Mouse (Mus musculus) limb, embryonic 14.5 days (tissue): ENCODE results near the gene Morn2. TPM values are rescaled to one million over a fixed set of nuclear protein-coding genes. Genes with fewer than 3 reads are reported as not detected.
A peak's percentile ranks its signal among the peaks of the same experiment; 100 is the strongest.

Experiments
- ATAC-seq: fragments of 200-750 bp; cut with Nextera tagmentation; 2 replicates; pipeline ENCODE4 v1.8.0; 2017; ENCODE audit warnings: low read depth, moderate number of reproducible peaks, moderate TSS enrichment; ENCODE audit not compliant: low FRiP score
- DNase-seq: peaks from one replicate; pipeline ENCODE4 v3.0.0-alpha.2; 2015; ENCODE audit warnings: low spot score
- H3K27ac ChIP-seq: fragments of 300-500 bp; sonication (generic); replicated peaks from 2 replicates; pipeline ENCODE4 v1.5.1; 2014; ENCODE audit warnings: low read depth, mild to moderate bottlenecking, low read length, moderate library complexity, mixed read lengths
- H3K27me3 ChIP-seq: fragments of 300-500 bp; sonication (generic); 2 replicates; pipeline ENCODE4 v1.6.1; 2014; ENCODE audit warnings: low read length, mixed read lengths; ENCODE audit not compliant: control insufficient read depth, insufficient read depth
- H3K36me3 ChIP-seq: fragments of 300-500 bp; sonication (generic); 2 replicates; pipeline ENCODE4 v1.6.1; 2014; ENCODE audit warnings: mild to moderate bottlenecking, low read length, moderate library complexity, mixed read lengths; ENCODE audit not compliant: control insufficient read depth, insufficient read depth
- H3K4me1 ChIP-seq: fragments of 300-500 bp; sonication (generic); 2 replicates; pipeline ENCODE4 v1.6.1; 2014; ENCODE audit warnings: antibody characterized with exemption, low read length, mixed read lengths; ENCODE audit not compliant: control insufficient read depth, insufficient read depth
- H3K4me2 ChIP-seq: fragments of 300-500 bp; sonication (generic); replicated peaks from 2 replicates; pipeline ENCODE4 v1.6.1; 2014; ENCODE audit warnings: low read depth, mild to moderate bottlenecking, low read length, moderate library complexity; ENCODE audit not compliant: severe bottlenecking
- H3K4me3 ChIP-seq: fragments of 300-500 bp; sonication (generic); replicated peaks from 2 replicates; pipeline ENCODE4 v1.5.1; 2014; ENCODE audit warnings: low read length
- H3K9ac ChIP-seq: fragments of 300-500 bp; sonication (generic); 2 replicates; pipeline ENCODE4 v1.6.1; 2014; ENCODE audit warnings: mild to moderate bottlenecking, low read depth, low read length, moderate library complexity; ENCODE audit not compliant: severe bottlenecking
- H3K9me3 ChIP-seq: fragments of 300-500 bp; sonication (generic); 2 replicates; pipeline ENCODE4 v1.6.1; 2016; ENCODE audit warnings: low read length; ENCODE audit not compliant: control insufficient read depth
- POLR2A ChIP-seq: fragments of 200-500 bp; IDR thresholded peaks from 2 replicates; pipeline ENCODE4 v1.8.0; 2012; ENCODE audit warnings: inconsistent platforms, mild to moderate bottlenecking, moderate library complexity, borderline replicate concordance; ENCODE audit not compliant: insufficient read depth, insufficient read length; ENCODE audit errors: extremely low read depth
- WGBS: fragments of 180-500 bp; shearing (Covaris S2); extraction: QIAGEN DNeasy Blood & Tissue Kit; methylation state at CpG from one replicate; pipeline ENCODE4 v1.1.7; 2014; 5-methylcytosine and 5-hydroxymethylcytosine counted together
- polyA plus RNA-seq, 2 experiments: library from polyadenylated mRNA; depleted of rRNA in 1 of 2; stranded (reverse) in 1 of 2; unstranded in 1 of 2; fragments of >200 nt; fragmentation: Nextera tagmentation in 1 of 2; extraction: Ambion mirVana in 1 of 2; gene quantifications; 2 replicates each; pipeline versions ENCODE4 v1.2.1 to v1.2.3; 2012 to 2014

Gene Morn2
- polyA plus RNA-seq, 2 experiments: 11.8 to 21.1 TPM

- no peak for DNase-seq
- TF ChIP-seq POLR2A: no peak
- Histone ChIP-seq H3K27ac (no peak overlapping the region), H3K4me3 (no peak overlapping the region), H3K9ac (no peak overlapping the region), H3K36me3 (peaks cover 16% of the 10 kb centered on the region), H3K9me3 (no peaks in the 10 kb centered on the region), H3K4me2 (no peak overlapping the region), H3K27me3 (no peaks in the 10 kb centered on the region), H3K4me1 (peaks cover 4% of the 10 kb centered on the region; the same call in 1 of the 2 replicates)
- 91% methylated on average over 4 of the region's 4 CpGs for WGBS
- no peak for ATAC-seq
Observed at GRCm38 (mm10) chr17:80284446-80284845, 5.6 kb upstream of the Morn2 start.

- Histone ChIP-seq H3K4me3 (no peak overlapping the region), H3K9ac (no peak overlapping the region), H3K27ac (no peak overlapping the region), H3K27me3 (no peaks in the 10 kb centered on the region), H3K9me3 (no peaks in the 10 kb centered on the region), H3K4me1 (peaks cover 4% of the 10 kb centered on the region; the same call in 1 of the 2 replicates), H3K36me3 (no peaks in the 10 kb centered on the region), H3K4me2 (no peak overlapping the region)
- no peak for TF ChIP-seq POLR2A
- no peak for DNase-seq
- 71% methylated on average over 6 of the region's 6 CpGs for WGBS
- no peak for ATAC-seq
Observed at GRCm38 (mm10) chr17:80288012-80288411, 2.0 kb upstream of the Morn2 start.

- H3K4me2 ChIP-seq: peak overlapping the region; percentile 63
- no peaks in the 10 kb centered on the region for H3K36me3 ChIP-seq
- H3K9me3 ChIP-seq: no peaks in the 10 kb centered on the region
- peak overlapping the region; percentile 96 for H3K4me3 ChIP-seq
- no peaks in the 10 kb centered on the region for H3K27me3 ChIP-seq
- peak overlapping the region; percentile 82 for H3K27ac ChIP-seq
- under 1% methylated on average over 28 of the region's 30 CpGs for WGBS
- peak overlapping the region; percentile 83 for H3K9ac ChIP-seq
- ATAC-seq (peak; percentile 69), DNase-seq (no peak)
- H3K4me1 ChIP-seq: peaks cover 4% of the 10 kb centered on the region; the same call in 1 of the 2 replicates
- 0 out of 2 replicates have a peak, but pooled peaks have one; percentile 18 for TF ChIP-seq POLR2A
Observed at GRCm38 (mm10) chr17:80289280-80290073, 526 bp upstream of the Morn2 start.

- H3K9ac ChIP-seq: no peak overlapping the region
- TF ChIP-seq POLR2A: no peak
- H3K27me3 ChIP-seq: no peaks in the 10 kb centered on the region
- no peak overlapping the region for H3K4me3 ChIP-seq
- WGBS: 24% methylated on average over 2 of the region's 2 CpGs
- no peaks in the 10 kb centered on the region for H3K36me3 ChIP-seq
- H3K9me3 ChIP-seq: no peaks in the 10 kb centered on the region
- H3K27ac ChIP-seq: no peak overlapping the region
- ATAC-seq (peak; percentile 12; the same call in 1 of the 2 replicates), DNase-seq (peak; percentile 68)
- H3K4me2 ChIP-seq: no peak overlapping the region
- peaks cover 4% of the 10 kb centered on the region; the same call in 1 of the 2 replicates for H3K4me1 ChIP-seq
Observed at GRCm38 (mm10) chr17:80291148-80291547, 1.1 kb downstream of the Morn2 start.

DNA sequence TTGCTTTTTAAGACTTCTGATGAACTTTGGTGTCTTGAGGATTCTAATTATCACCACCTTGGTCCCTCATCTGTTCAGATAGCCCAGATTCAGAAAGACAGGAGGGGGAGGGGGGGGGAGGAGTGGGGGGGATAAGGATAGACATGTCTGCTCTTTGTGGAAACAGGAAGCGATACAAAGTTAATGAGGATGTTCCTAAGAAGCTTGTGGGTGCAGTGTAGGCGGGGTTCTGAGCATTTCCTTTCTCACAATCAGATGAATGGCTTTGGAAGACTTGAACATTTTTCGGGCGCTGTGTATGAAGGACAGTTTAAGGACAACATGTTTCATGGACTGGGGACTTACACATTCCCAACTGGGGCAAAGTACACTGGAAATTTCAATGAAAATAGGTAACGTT lies 5.3 kb downstream of the Morn2 start:
- 88% methylated on average over 5 of the region's 5 CpGs for WGBS
- DNase-seq (no peak), ATAC-seq (no peak)
- H3K4me1 ChIP-seq: no peaks in the 10 kb centered on the region
- no peak for TF ChIP-seq POLR2A
- H3K9ac ChIP-seq: no peak overlapping the region
- no peaks in the 10 kb centered on the region for H3K36me3 ChIP-seq
- H3K4me3 ChIP-seq: no peak overlapping the region
- H3K9me3 ChIP-seq: no peaks in the 10 kb centered on the region
- no peaks in the 10 kb centered on the region for H3K27me3 ChIP-seq
- no peak overlapping the region for H3K27ac ChIP-seq
- no peak overlapping the region for H3K4me2 ChIP-seq
